Mouse (Mus musculus): ENCODE measurements around the gene Chtop. TPM values are rescaled to one million over a fixed set of nuclear protein-coding genes. Genes with fewer than 3 reads are reported as not detected.

Gene Chtop
- polyA plus RNA-seq, 1 experiment from 2014 or later = 183 TPM

GRCm38 (mm10) chr3:90475151-90475830 lies 34.0 kb downstream of the Chtop start:
- Histone ChIP-seq H3K4me3 (peak overlapping the region; percentile 33), H3K4me1 (replicated peaks) (peaks cover 14% of the 10 kb centered on the region), H3K27me3 (no peaks in the 10 kb centered on the region), H3K27ac (replicated peaks) (no peak overlapping the region), H3K9me3 (no peaks in the 10 kb centered on the region), H3K4me2 (peak overlapping the region; percentile 45), H3K36me3 (peaks cover 26% of the 10 kb centered on the region), H3K9ac (no peak overlapping the region)
- peak; percentile 13 for ATAC-seq (ENCODE audit: low read depth)
- 41% methylated on average over 16 of the region's 16 CpGs for WGBS

DNA sequence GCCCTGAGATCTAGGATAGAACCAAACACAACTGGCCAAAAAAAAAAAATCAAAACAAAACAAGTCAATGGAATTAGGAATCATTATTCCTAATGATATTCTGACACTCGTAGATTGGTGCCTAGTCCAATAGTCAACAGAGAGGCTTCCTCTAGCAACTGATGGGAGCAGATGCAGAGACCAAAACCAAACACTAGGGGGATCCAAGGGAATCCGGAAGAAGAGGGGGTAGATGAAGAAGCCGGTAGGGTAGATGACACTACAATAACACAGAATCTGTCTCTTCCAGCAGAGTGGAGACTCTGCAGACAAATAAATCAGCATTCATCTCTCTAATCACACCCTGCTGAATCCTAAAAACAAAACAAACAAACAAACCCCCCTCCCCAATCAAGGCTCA lies 37.1 kb downstream of the Chtop start:
- Histone ChIP-seq H3K4me3 (no peak overlapping the region), H3K9ac (no peak overlapping the region), H3K27ac (replicated peaks) (no peak overlapping the region), H3K4me2 (no peak overlapping the region), H3K4me1 (replicated peaks) (peaks cover 7% of the 10 kb centered on the region), H3K9me3 (no peaks in the 10 kb centered on the region), H3K36me3 (no peaks in the 10 kb centered on the region), H3K27me3 (peaks cover 3% of the 10 kb centered on the region; the same call in 1 of the 2 replicates)
- no peak for ATAC-seq (ENCODE audit: low read depth)
- 43% methylated on average over 3 of the region's 3 CpGs for WGBS

DNA sequence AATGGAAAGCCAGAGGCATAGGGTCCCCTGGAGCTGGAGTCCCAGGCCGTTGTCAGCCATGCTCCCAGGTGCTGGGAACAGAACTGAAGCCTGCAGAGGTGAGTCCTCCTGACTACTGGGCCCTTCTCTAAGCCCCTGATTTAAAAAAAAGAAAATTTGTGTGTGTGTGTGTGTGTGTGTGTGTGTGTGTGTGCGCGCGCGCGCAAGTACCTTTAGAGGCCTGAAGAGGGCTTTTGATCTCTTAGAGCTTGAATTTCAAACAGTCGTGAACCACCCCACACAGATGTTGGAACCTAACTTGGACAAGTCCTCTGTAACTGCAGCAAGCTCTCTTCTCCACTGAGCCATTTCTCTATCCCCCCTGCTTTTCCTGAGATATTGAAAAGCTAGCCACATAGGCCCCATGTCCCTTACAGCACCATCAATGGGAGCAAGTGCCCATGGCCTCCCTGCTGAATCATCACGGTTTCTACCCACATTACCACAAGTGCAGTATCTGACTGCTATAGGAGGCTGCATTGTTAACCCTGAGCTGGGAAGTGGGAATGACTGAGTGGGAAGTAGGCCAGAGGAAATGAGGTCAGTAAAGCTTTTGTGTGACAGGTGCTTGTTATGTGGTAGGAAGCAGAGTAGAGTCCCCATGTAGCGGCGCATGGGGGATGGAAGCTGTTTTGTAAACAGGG lies 41.5 kb downstream of the Chtop start:
- Histone ChIP-seq H3K4me3 (no peak overlapping the region), H3K36me3 (no peaks in the 10 kb centered on the region), H3K9me3 (no peaks in the 10 kb centered on the region), H3K27me3 (peaks cover 43% of the 10 kb centered on the region), H3K9ac (no peak overlapping the region), H3K4me2 (no peak overlapping the region), H3K4me1 (replicated peaks) (peaks cover 21% of the 10 kb centered on the region), H3K27ac (replicated peaks) (no peak overlapping the region)
- no peak for ATAC-seq (ENCODE audit: low read depth)
- 95% methylated on average over 10 of the region's 10 CpGs for WGBS

- WGBS = under 1% methylated on average over 15 of the region's 15 CpGs
- peak overlapping the region; percentile 65 for H3K9ac ChIP-seq
- H3K27me3 ChIP-seq = peaks cover 57% of the 10 kb centered on the region
- peak; percentile 23; the same call in 1 of the 2 replicates for ATAC-seq (ENCODE audit: low read depth)
- no peak overlapping the region for H3K27ac ChIP-seq (replicated peaks)
- H3K4me1 ChIP-seq (replicated peaks) = peaks cover 21% of the 10 kb centered on the region
- H3K36me3 ChIP-seq = no peaks in the 10 kb centered on the region
- H3K4me3 ChIP-seq = peak overlapping the region; percentile 55
- peak overlapping the region; percentile 94 for H3K4me2 ChIP-seq
- no peaks in the 10 kb centered on the region for H3K9me3 ChIP-seq
These were observed 43.0 kb downstream of the Chtop start for GRCm38 (mm10) chr3:90466311-90466766.

DNA sequence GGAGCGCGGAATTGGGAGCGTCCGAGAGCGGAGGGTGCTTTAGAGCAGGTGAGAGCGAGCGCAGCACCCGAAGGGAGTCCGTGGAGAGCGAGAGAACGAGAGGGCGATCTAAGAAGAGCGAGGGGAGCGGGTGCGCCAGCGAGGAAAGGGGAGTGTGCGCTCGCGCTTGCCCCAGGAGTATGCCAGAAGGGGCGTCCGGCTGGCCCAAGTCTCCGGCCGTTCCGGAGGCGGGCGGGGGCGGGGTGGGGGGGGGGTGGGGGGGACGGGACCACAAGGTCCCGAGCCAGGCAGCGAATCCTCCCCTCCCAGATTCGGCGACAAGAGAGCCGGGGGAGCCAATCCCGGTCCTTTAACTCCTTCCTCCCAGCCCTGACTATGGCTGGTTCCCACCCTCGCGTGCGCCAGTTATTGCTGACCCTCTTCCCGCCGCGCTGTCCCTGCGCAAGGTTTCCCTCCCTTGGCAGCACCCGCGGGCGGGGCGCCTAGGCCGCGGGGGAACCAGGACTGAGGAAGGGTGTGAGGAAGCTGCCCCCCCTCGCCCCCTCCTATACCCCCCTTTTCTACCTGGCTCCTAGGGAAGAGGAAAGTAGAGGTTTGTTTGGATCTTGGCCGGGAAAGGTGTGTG lies 43.5 kb downstream of the Chtop start, which contains the start of gene Npr1:
Npr1 (minus strand) TSS at position 181 of the 625 bp plus-strand sequence.
- H3K27ac ChIP-seq (replicated peaks) = no peak within 1 kb of the TSS
- peaks cover 62% of the 10 kb centered on the region for H3K27me3 ChIP-seq
- ATAC-seq (ENCODE audit: low read depth) = peak; percentile 56
- H3K4me2 ChIP-seq = peak within 1 kb of the TSS; percentile 94
- H3K9me3 ChIP-seq = no peaks in the 10 kb centered on the region
- WGBS = under 1% methylated on average over 36 of the region's 49 CpGs
- H3K4me3 ChIP-seq = peak within 1 kb of the TSS; percentile 55
- peak within 1 kb of the TSS; percentile 65 for H3K9ac ChIP-seq
- H3K4me1 ChIP-seq (replicated peaks) = peaks cover 21% of the 10 kb centered on the region
- H3K36me3 ChIP-seq = no peaks in the 10 kb centered on the region

DNA sequence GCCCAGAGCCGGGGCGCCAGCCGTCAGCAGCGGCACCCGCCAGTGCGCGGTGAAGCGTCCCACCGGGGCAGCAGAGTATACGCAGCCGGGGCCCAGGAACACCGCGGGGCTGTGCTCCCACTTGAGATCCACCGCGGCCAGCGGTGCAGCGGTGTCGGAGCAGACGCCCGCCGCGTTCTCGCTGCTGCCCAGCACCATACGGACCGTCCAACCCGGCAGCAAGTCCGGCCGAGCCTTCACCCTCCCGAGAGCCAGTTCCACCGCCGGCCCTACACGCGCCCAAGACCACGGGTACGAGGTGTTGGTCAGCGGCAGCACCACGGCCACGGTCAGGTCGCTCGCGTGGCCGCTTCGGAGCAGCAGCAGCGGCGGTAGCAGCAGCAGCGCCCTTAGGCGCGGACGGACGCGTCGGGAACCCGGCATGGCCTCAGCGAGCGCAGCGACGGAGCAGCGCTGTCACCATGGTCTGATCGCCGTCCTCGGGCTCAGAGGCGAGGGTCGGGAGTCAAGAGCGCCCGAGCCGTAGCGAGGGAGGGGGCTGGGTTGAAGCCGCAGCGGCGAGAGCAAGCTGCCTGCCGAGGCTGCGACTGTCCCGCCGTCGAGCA lies 44.1 kb downstream of the Chtop start:
- peak overlapping the region; percentile 55 for H3K4me3 ChIP-seq
- no peak overlapping the region for H3K27ac ChIP-seq (replicated peaks)
- ATAC-seq (ENCODE audit: low read depth) = peak; percentile 45
- H3K4me1 ChIP-seq (replicated peaks) = peaks cover 21% of the 10 kb centered on the region
- H3K4me2 ChIP-seq = peak overlapping the region; percentile 94
- WGBS = under 1% methylated on average over 75 of the region's 75 CpGs
- no peaks in the 10 kb centered on the region for H3K36me3 ChIP-seq
- peaks cover 65% of the 10 kb centered on the region for H3K27me3 ChIP-seq
- peak overlapping the region; percentile 65 for H3K9ac ChIP-seq
- H3K9me3 ChIP-seq = no peaks in the 10 kb centered on the region

DNA sequence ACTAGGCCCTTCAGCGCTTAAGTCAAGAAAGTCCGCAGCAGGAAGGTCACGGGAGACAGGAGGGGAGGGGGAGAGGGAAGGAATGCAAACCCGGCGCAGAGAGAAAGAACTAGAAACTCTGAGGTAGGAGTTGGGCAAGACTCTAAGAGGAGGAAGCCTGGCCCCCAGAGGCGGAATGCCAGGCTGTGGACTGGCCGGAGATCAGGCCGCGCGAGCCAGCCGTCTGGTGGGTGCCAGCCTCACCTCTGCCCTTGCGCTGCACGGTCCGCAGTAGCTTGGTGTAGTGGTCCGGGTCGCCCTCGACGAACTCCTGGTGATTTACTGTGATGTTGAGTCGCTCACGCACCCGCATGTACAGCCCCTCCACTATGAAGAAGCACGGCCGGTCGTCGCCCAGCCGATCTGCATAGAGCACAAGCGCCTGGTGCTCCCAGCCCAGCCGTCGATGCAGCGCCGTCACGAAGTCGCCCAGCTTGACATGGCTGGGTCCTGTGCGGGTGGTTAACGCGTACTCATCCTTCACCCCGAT lies 44.7 kb downstream of the Chtop start:
- Histone ChIP-seq H3K9ac (peak overlapping the region; percentile 65), H3K4me3 (peak overlapping the region; percentile 55), H3K36me3 (no peaks in the 10 kb centered on the region), H3K4me2 (peak overlapping the region; percentile 94), H3K27ac (replicated peaks) (no peak overlapping the region), H3K4me1 (replicated peaks) (peaks cover 21% of the 10 kb centered on the region), H3K27me3 (peaks cover 65% of the 10 kb centered on the region), H3K9me3 (no peaks in the 10 kb centered on the region)
- ATAC-seq (ENCODE audit: low read depth) = peak; percentile 28; the same call in 1 of the 2 replicates
- WGBS = 9% methylated on average over 37 of the region's 37 CpGs

- WGBS = 33% methylated on average over 7 of the region's 7 CpGs
- Histone ChIP-seq H3K4me1 (replicated peaks) (peaks cover 21% of the 10 kb centered on the region), H3K36me3 (no peaks in the 10 kb centered on the region), H3K4me3 (no peak overlapping the region), H3K9ac (no peak overlapping the region), H3K27ac (replicated peaks) (no peak overlapping the region), H3K9me3 (no peaks in the 10 kb centered on the region), H3K4me2 (no peak overlapping the region), H3K27me3 (peaks cover 62% of the 10 kb centered on the region)
- ATAC-seq (ENCODE audit: low read depth) = no peak
These were observed 46.7 kb downstream of the Chtop start for GRCm38 (mm10) chr3:90462579-90462978.

- Histone ChIP-seq H3K4me1 (replicated peaks) (peaks cover 21% of the 10 kb centered on the region), H3K4me2 (no peak overlapping the region), H3K27ac (replicated peaks) (no peak overlapping the region), H3K9ac (no peak overlapping the region), H3K27me3 (peaks cover 62% of the 10 kb centered on the region), H3K4me3 (no peak overlapping the region), H3K36me3 (no peaks in the 10 kb centered on the region), H3K9me3 (no peaks in the 10 kb centered on the region)
- no peak for ATAC-seq (ENCODE audit: low read depth)
- 87% methylated on average over 3 of the region's 3 CpGs for WGBS
These were observed 47.4 kb downstream of the Chtop start for GRCm38 (mm10) chr3:90461935-90462334.

GRCm38 (mm10) chr3:90460315-90460714 lies 49.0 kb downstream of the Chtop start:
- no peak overlapping the region for H3K27ac ChIP-seq (replicated peaks)
- no peaks in the 10 kb centered on the region for H3K9me3 ChIP-seq
- peaks cover 51% of the 10 kb centered on the region for H3K27me3 ChIP-seq
- H3K36me3 ChIP-seq = no peaks in the 10 kb centered on the region
- H3K9ac ChIP-seq = no peak overlapping the region
- H3K4me3 ChIP-seq = no peak overlapping the region
- no peak overlapping the region for H3K4me2 ChIP-seq
- ATAC-seq (ENCODE audit: low read depth) = no peak
- H3K4me1 ChIP-seq (replicated peaks) = peaks cover 6% of the 10 kb centered on the region
- WGBS = 75% methylated on average over 5 of the region's 5 CpGs

DNA sequence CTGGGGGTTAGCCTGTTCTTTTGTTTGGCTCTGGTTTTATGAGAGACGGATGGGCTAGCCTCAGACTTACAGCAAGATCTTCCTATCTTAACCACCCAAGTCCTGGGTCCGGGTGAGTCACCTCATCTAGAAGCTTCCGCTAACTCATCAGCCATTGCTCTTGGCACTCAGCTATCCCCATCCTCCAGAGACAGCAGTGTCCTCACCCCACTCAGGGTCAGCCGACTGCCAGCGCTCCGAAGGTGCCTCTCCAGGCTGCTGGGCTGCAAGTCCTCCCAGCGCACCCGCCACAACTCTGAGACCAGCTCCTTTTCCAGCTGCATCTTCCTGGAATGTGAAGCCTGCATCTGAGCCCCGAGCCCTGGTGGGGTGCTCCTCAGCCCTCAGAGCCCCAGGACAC lies 49.6 kb downstream of the Chtop start:
- Histone ChIP-seq H3K9me3 (no peaks in the 10 kb centered on the region), H3K4me3 (no peak overlapping the region), H3K9ac (no peak overlapping the region), H3K36me3 (no peaks in the 10 kb centered on the region), H3K27ac (replicated peaks) (no peak overlapping the region), H3K4me1 (replicated peaks) (peaks cover under 1% of the 10 kb centered on the region; the same call in 1 of the 2 replicates), H3K27me3 (peaks cover 45% of the 10 kb centered on the region), H3K4me2 (no peak overlapping the region)
- 83% methylated on average over 9 of the region's 9 CpGs for WGBS
- no peak for ATAC-seq (ENCODE audit: low read depth)
